Mouse (Mus musculus) embryonic fibroblast, embryonic 13.5 days (primary cell): ENCODE data around the gene Gm9195.

Experiments
- CTCF ChIP-seq: IDR thresholded peaks from 2 replicates; pipeline ENCODE4 v1.5.1; 2011; ENCODE audit warnings: mild to moderate bottlenecking, control low read depth, low read length, moderate library complexity, borderline replicate concordance; ENCODE audit not compliant: insufficient read depth
- POLR2A ChIP-seq: IDR thresholded peaks from 2 replicates; pipeline ENCODE4 v1.6.1; 2011; ENCODE audit warnings: low read depth, mild to moderate bottlenecking, control low read depth, low read length, moderate library complexity

DNA sequence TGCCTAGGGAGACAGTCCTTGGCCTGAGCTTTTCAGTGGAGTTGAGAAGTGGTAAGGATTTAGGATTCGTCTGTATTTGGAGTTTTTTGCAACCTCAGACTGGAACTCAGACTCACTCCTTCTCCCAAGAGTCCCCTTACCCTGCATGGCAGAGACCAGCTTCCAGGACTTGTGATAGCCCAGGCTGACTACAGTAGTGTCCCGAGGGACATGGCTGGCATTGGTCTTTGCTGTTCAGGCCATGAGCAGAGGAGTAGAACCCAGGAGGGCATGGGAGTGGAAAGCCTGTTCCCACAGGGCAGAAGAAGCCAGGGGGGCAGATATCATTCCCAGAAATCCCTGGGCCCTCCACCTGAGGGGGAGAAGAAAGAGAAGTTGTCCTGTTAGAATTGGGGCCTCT is 31.3 kb downstream of the Gm9195 start:
- TF ChIP-seq POLR2A = no peak
- TF ChIP-seq CTCF = no peak
